Mouse (Mus musculus) forebrain, embryonic 15.5 days (tissue): ENCODE measurements at regions not wholly inside any gene's neighbourhood (a gene's known extent, or its start where the extent isn't known, plus 50 kb on each side); places are given as distances from the start of the nearest gene placed in this dataset.

Experiments used
- ATAC-seq: fragments of 200-750 bp; cut with Nextera tagmentation; replicated peaks from 2 replicates; pipeline ENCODE4 v1.8.0; 2017; ENCODE audit warnings: mild to moderate bottlenecking, moderate TSS enrichment, moderate library complexity
- H3K27ac ChIP-seq: fragments of 300-500 bp; sonication (generic); replicated peaks from 2 replicates; pipeline ENCODE4 v1.5.1; 2015; ENCODE audit warnings: mild to moderate bottlenecking, inconsistent platforms
- H3K27me3 ChIP-seq: fragments of 300-500 bp; sonication (generic); 2 replicates; pipeline ENCODE4 v1.6.1; 2015; ENCODE audit warnings: inconsistent platforms
- H3K36me3 ChIP-seq: fragments of 300-500 bp; sonication (generic); 2 replicates; pipeline ENCODE4 v1.6.1; 2015; ENCODE audit warnings: mild to moderate bottlenecking, inconsistent platforms
- H3K4me1 ChIP-seq: fragments of 300-500 bp; sonication (generic); 2 replicates; pipeline ENCODE4 v1.6.1; 2015; ENCODE audit warnings: inconsistent platforms
- H3K4me2 ChIP-seq: fragments of 300-500 bp; sonication (generic); replicated peaks from 2 replicates; pipeline ENCODE4 v1.6.1; 2015; ENCODE audit warnings: mild to moderate bottlenecking, inconsistent platforms
- H3K4me3 ChIP-seq: fragments of 300-500 bp; sonication (generic); 2 replicates; pipeline ENCODE4 v1.5.1; 2015; ENCODE audit warnings: mild to moderate bottlenecking, inconsistent platforms
- H3K9ac ChIP-seq: fragments of 300-500 bp; sonication (generic); replicated peaks from 2 replicates; pipeline ENCODE4 v1.6.1; 2015; ENCODE audit warnings: mild to moderate bottlenecking, inconsistent platforms
- H3K9me3 ChIP-seq: fragments of 300-500 bp; sonication (generic); 2 replicates; pipeline ENCODE4 v1.6.1; 2016; ENCODE audit warnings: inconsistent platforms
- WGBS: fragments of 180-500 bp; shearing (Covaris S2); methylation state at CpG from one replicate; pipeline ENCODE4 v1.1.7; 2015; ENCODE audit warnings: mixed read lengths; 5-methylcytosine and 5-hydroxymethylcytosine counted together

DNA sequence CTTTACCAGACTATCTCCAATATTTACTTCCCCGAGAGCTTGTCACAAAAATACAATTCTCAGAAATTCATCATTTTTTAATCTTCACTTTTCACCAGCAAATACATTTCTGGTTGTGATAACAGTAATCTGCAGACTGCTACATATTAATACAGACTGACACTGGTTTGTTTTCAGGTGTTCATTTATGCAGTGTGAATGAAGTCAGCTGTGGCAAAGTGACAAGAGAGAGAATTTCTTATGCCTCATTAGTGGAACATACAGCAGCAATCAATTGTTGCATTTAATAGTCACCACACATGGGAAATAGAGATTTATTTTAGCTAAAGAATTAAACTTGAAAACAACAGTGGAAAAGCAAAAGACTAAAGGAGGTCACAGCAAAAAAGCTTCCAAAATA lies 1346.7 kb downstream of the Dnajb9 start:
- Histone ChIP-seq H3K9ac (no peak overlapping the region), H3K9me3 (no peaks in the 10 kb centered on the region), H3K4me3 (no peak overlapping the region), H3K4me2 (no peak overlapping the region), H3K4me1 (no peaks in the 10 kb centered on the region), H3K27me3 (no peaks in the 10 kb centered on the region), H3K36me3 (no peaks in the 10 kb centered on the region), H3K27ac (no peak overlapping the region)
- WGBS = 75% methylated on average over 1 of the region's 1 CpGs
- ATAC-seq = peak; percentile 66; the same call in 1 of the 2 replicates
